Mouse (Mus musculus) kidney, postnatal 14 days (tissue): ENCODE data around the gene Ppp1r14b.

Experiments used
- DNase-seq: peaks from one replicate; pipeline ENCODE4 v3.0.0; 2022; ENCODE audit warnings: mixed read lengths

The Ppp1r14b gene

GRCm38 (mm10) chr19:6943709-6944108 is 31.1 kb upstream of the Ppp1r14b start:
- no peak for DNase-seq

GRCm38 (mm10) chr19:6947742-6948141 is 27.0 kb upstream of the Ppp1r14b start:
- no peak for DNase-seq

- DNase-seq: no peak
These were observed 26.6 kb upstream of the Ppp1r14b start for GRCm38 (mm10) chr19:6948186-6948585.

- no peak for DNase-seq
These were observed 25.2 kb upstream of the Ppp1r14b start for GRCm38 (mm10) chr19:6949532-6949931.

- no peak for DNase-seq
These were observed 24.8 kb upstream of the Ppp1r14b start for GRCm38 (mm10) chr19:6949951-6950350.

- peak; percentile 72 for DNase-seq
These were observed 24.1 kb upstream of the Ppp1r14b start for GRCm38 (mm10) chr19:6950613-6951153.

- DNase-seq: peak; percentile 97
These were observed 23.3 kb upstream of the Ppp1r14b start for GRCm38 (mm10) chr19:6951381-6951968.

GRCm38 (mm10) chr19:6951994-6952711 is 22.6 kb upstream of the Ppp1r14b start:
- peak; percentile 92 for DNase-seq

GRCm38 (mm10) chr19:6952712-6953037 is 22.1 kb upstream of the Ppp1r14b start:
- DNase-seq: peak; percentile 74

- peak; percentile 78 for DNase-seq
These were observed 20.7 kb upstream of the Ppp1r14b start for GRCm38 (mm10) chr19:6954046-6954445.

GRCm38 (mm10) chr19:6955424-6955823 is 19.3 kb upstream of the Ppp1r14b start:
- no peak for DNase-seq

GRCm38 (mm10) chr19:6956461-6956860 is 18.3 kb upstream of the Ppp1r14b start:
- no peak for DNase-seq

- peak; percentile 66 for DNase-seq
These were observed 6.1 kb upstream of the Ppp1r14b start for GRCm38 (mm10) chr19:6968491-6969271.

GRCm38 (mm10) chr19:6969291-6969664 is 5.5 kb upstream of the Ppp1r14b start:
- no peak for DNase-seq

GRCm38 (mm10) chr19:6969665-6970381 is 4.9 kb upstream of the Ppp1r14b start:
- DNase-seq: peak; percentile 89

- no peak for DNase-seq
These were observed 4.2 kb upstream of the Ppp1r14b start for GRCm38 (mm10) chr19:6970460-6971085.

GRCm38 (mm10) chr19:6971644-6972043 is 3.1 kb upstream of the Ppp1r14b start:
- no peak for DNase-seq

GRCm38 (mm10) chr19:6972247-6972917 is 2.4 kb upstream of the Ppp1r14b start:
- DNase-seq: no peak

GRCm38 (mm10) chr19:6973581-6974190 is 1.1 kb upstream of the Ppp1r14b start:
- DNase-seq: no peak

- DNase-seq: peak; percentile 76
These were observed 1.1 kb downstream of the Ppp1r14b start, which contains the start of gene Plcb3 for GRCm38 (mm10) chr19:6975537-6976521. TSS of gene Plcb3 (minus strand) at chr19:6976470.
